Mouse (Mus musculus) heart, postnatal 4 days (tissue): ENCODE measurements at regions not wholly inside any gene's neighbourhood (a gene's known extent, or its start where the extent isn't known, plus 50 kb on each side); places are given as distances from the start of the nearest gene placed in this dataset.

Experiments used
- DNase-seq: peaks from one replicate; pipeline ENCODE4 v3.0.0; 2021

- DNase-seq: no peak
Measured at GRCm38 (mm10) chr17:73052956-73053355, 54.8 kb upstream of the Lclat1 start.

GRCm38 (mm10) chr17:73053479-73054215 is 54.1 kb upstream of the Lclat1 start:
- no peak for DNase-seq

DNA sequence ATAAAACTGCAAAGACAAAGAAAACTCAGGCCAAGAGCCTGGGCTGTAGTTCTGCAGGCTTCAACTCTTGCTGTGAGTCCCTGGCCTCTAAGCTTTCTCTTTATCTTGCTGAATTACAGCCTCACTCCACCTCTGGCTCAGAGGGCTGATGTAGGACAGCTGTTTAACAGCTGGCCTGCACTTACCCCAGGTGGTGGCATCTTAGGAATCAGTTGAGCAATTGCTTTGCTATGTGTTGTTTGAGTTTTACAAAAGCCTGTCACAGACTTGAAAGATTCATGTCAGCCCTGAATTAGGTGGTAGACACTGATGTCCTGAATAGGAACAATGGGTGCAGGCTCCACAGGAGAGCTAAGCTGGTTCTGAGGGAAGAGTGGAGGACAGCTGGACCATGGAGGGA is 53.6 kb upstream of the Lclat1 start:
- DNase-seq: no peak

DNA sequence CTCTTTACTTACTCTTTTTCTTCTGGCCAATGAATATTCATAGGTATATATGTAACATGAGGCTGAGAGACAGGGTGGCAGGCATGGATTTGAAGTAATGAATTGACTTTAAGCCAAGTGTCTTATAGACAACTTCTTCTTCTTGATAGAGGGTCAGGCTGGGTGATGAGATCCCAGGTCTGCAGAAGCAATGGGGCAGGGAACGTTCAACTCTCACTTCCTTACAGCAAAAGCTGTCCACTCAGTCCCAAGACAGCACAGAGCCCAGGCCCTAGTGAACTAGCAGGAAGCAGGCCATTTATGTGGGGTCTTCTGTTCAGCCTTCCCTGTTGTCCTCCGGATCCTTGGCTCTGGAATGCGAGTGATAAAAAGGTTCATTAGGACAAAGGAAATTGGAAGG is 52.6 kb upstream of the Lclat1 start:
- DNase-seq: peak; percentile 3

- no peak for DNase-seq
Measured at GRCm38 (mm10) chr17:73055611-73056010, 52.2 kb upstream of the Lclat1 start.

- DNase-seq: peak; percentile 3
Measured at GRCm38 (mm10) chr17:73056616-73057015, 51.2 kb upstream of the Lclat1 start.
